Mouse (Mus musculus): Measurements from ENCODE around the gene Txndc15. TPM values are rescaled to one million over a fixed set of nuclear protein-coding genes. Genes with fewer than 3 reads are reported as not detected.

The Txndc15 gene
- 132 and 144 TPM in 2 replicates for polyA plus RNA-seq (2015; fragmentation: Nextera tagmentation; extraction: Ambion mirVana)

- Histone ChIP-seq H3K9me3 (no peaks in the 10 kb centered on the region), H3K4me2 (peak within 1 kb of the TSS; percentile 73), H3K4me1 (replicated peaks) (peaks cover 33% of the 10 kb centered on the region), H3K9ac (peak within 1 kb of the TSS; percentile 96), H3K4me3 (peak within 1 kb of the TSS; percentile 93), H3K27me3 (no peaks in the 10 kb centered on the region), H3K36me3 (peaks cover 22% of the 10 kb centered on the region), H3K27ac (replicated peaks) (peak within 1 kb of the TSS; percentile 98)
- WGBS = under 1% methylated on average over 63 of the region's 63 CpGs
- peak; percentile 95 for ATAC-seq (ENCODE audit: low read depth)
Measured at GRCm38 (mm10) chr13:55714501-55715166, at the start of gene Txndc15. Gene Txndc15, plus strand, starts transcription at chr13:55714650.

GRCm38 (mm10) chr13:55668550-55668949 lies 45.9 kb upstream of the Txndc15 start:
- Histone ChIP-seq H3K27ac (replicated peaks) (no peak overlapping the region), H3K4me1 (replicated peaks) (no peaks in the 10 kb centered on the region), H3K36me3 (peaks cover 94% of the 10 kb centered on the region), H3K9me3 (no peaks in the 10 kb centered on the region), H3K4me2 (no peak overlapping the region), H3K4me3 (no peak overlapping the region), H3K27me3 (no peaks in the 10 kb centered on the region), H3K9ac (no peak overlapping the region)
- WGBS = 85% methylated on average over 6 of the region's 6 CpGs
- ATAC-seq (ENCODE audit: low read depth) = no peak

- no peak for ATAC-seq (ENCODE audit: low read depth)
- Histone ChIP-seq H3K4me1 (replicated peaks) (no peaks in the 10 kb centered on the region), H3K27me3 (no peaks in the 10 kb centered on the region), H3K9ac (no peak overlapping the region), H3K4me2 (no peak overlapping the region), H3K36me3 (peaks cover 91% of the 10 kb centered on the region), H3K4me3 (no peak overlapping the region), H3K27ac (replicated peaks) (no peak overlapping the region), H3K9me3 (no peaks in the 10 kb centered on the region)
- 95% methylated on average over 6 of the region's 6 CpGs for WGBS
Measured at GRCm38 (mm10) chr13:55672711-55673110, 41.7 kb upstream of the Txndc15 start.

GRCm38 (mm10) chr13:55677364-55677763 lies 37.1 kb upstream of the Txndc15 start:
- H3K9ac ChIP-seq = no peak overlapping the region
- H3K4me3 ChIP-seq = no peak overlapping the region
- no peak for ATAC-seq (ENCODE audit: low read depth)
- no peaks in the 10 kb centered on the region for H3K9me3 ChIP-seq
- H3K4me2 ChIP-seq = no peak overlapping the region
- H3K27ac ChIP-seq (replicated peaks) = no peak overlapping the region
- 80% methylated on average over 8 of the region's 8 CpGs for WGBS
- H3K27me3 ChIP-seq = no peaks in the 10 kb centered on the region
- peaks cover 93% of the 10 kb centered on the region for H3K36me3 ChIP-seq
- H3K4me1 ChIP-seq (replicated peaks) = no peaks in the 10 kb centered on the region

GRCm38 (mm10) chr13:55682201-55682600 lies 32.2 kb upstream of the Txndc15 start:
- Histone ChIP-seq H3K27ac (replicated peaks) (no peak overlapping the region), H3K4me2 (no peak overlapping the region), H3K36me3 (peaks cover 50% of the 10 kb centered on the region), H3K9ac (no peak overlapping the region), H3K9me3 (no peaks in the 10 kb centered on the region), H3K4me1 (replicated peaks) (no peaks in the 10 kb centered on the region; the same call in 1 of the 2 replicates), H3K4me3 (no peak overlapping the region), H3K27me3 (no peaks in the 10 kb centered on the region)
- WGBS = 91% methylated on average over 9 of the region's 9 CpGs
- ATAC-seq (ENCODE audit: low read depth) = no peak

- H3K4me1 ChIP-seq (replicated peaks) = peaks cover 12% of the 10 kb centered on the region
- no peak overlapping the region for H3K27ac ChIP-seq (replicated peaks)
- no peaks in the 10 kb centered on the region for H3K9me3 ChIP-seq
- no peak overlapping the region for H3K4me2 ChIP-seq
- H3K36me3 ChIP-seq = peaks cover 37% of the 10 kb centered on the region
- no peak overlapping the region for H3K4me3 ChIP-seq
- 92% methylated on average over 3 of the region's 3 CpGs for WGBS
- ATAC-seq (ENCODE audit: low read depth) = no peak
- no peak overlapping the region for H3K9ac ChIP-seq
- no peaks in the 10 kb centered on the region for H3K27me3 ChIP-seq
Measured at GRCm38 (mm10) chr13:55683581-55683980, 30.9 kb upstream of the Txndc15 start.

GRCm38 (mm10) chr13:55686107-55686633 lies 28.3 kb upstream of the Txndc15 start:
- H3K27ac ChIP-seq (replicated peaks) = peak overlapping the region; percentile 75
- ATAC-seq (ENCODE audit: low read depth) = peak; percentile 83
- 61% methylated on average over 9 of the region's 9 CpGs for WGBS
- no peaks in the 10 kb centered on the region for H3K27me3 ChIP-seq
- no peak overlapping the region for H3K4me2 ChIP-seq
- H3K4me1 ChIP-seq (replicated peaks) = peaks cover 12% of the 10 kb centered on the region
- H3K4me3 ChIP-seq = no peak overlapping the region
- no peaks in the 10 kb centered on the region for H3K9me3 ChIP-seq
- peak overlapping the region; percentile 56 for H3K9ac ChIP-seq
- H3K36me3 ChIP-seq = peaks cover 13% of the 10 kb centered on the region

GRCm38 (mm10) chr13:55687927-55688602 lies 26.4 kb upstream of the Txndc15 start:
- Histone ChIP-seq H3K27ac (replicated peaks) (peak overlapping the region; percentile 38), H3K4me2 (no peak overlapping the region), H3K4me3 (no peak overlapping the region), H3K4me1 (replicated peaks) (peaks cover 12% of the 10 kb centered on the region), H3K27me3 (no peaks in the 10 kb centered on the region), H3K9ac (no peak overlapping the region), H3K9me3 (no peaks in the 10 kb centered on the region), H3K36me3 (no peaks in the 10 kb centered on the region)
- 9% methylated on average over 4 of the region's 4 CpGs for WGBS
- ATAC-seq (ENCODE audit: low read depth) = no peak

GRCm38 (mm10) chr13:55692535-55693242 lies 21.8 kb upstream of the Txndc15 start, which contains the start of gene B230219D22Rik:
Gene B230219D22Rik, plus strand, starts transcription at chr13:55693124.
- peak within 1 kb of the TSS; percentile 100 for H3K9ac ChIP-seq
- H3K27me3 ChIP-seq = no peaks in the 10 kb centered on the region
- no peaks in the 10 kb centered on the region for H3K9me3 ChIP-seq
- no peaks in the 10 kb centered on the region; the same call in 1 of the 2 replicates for H3K36me3 ChIP-seq
- peaks cover 36% of the 10 kb centered on the region for H3K4me1 ChIP-seq (replicated peaks)
- H3K4me3 ChIP-seq = peak within 1 kb of the TSS; percentile 96
- peak within 1 kb of the TSS; percentile 72 for H3K4me2 ChIP-seq
- peak within 1 kb of the TSS; percentile 99 for H3K27ac ChIP-seq (replicated peaks)
- 3% methylated on average over 49 of the region's 51 CpGs for WGBS
- ATAC-seq (ENCODE audit: low read depth) = peak; percentile 97

- no peaks in the 10 kb centered on the region; the same call in 1 of the 2 replicates for H3K36me3 ChIP-seq
- H3K4me3 ChIP-seq = peak overlapping the region; percentile 96
- peak; percentile 80 for ATAC-seq (ENCODE audit: low read depth)
- peak overlapping the region; percentile 100 for H3K9ac ChIP-seq
- H3K4me2 ChIP-seq = peak overlapping the region; percentile 72
- H3K4me1 ChIP-seq (replicated peaks) = peaks cover 30% of the 10 kb centered on the region
- H3K27me3 ChIP-seq = no peaks in the 10 kb centered on the region
- H3K9me3 ChIP-seq = no peaks in the 10 kb centered on the region
- H3K27ac ChIP-seq (replicated peaks) = peak overlapping the region; percentile 99
- WGBS = under 1% methylated on average over 68 of the region's 70 CpGs
Measured at GRCm38 (mm10) chr13:55693243-55693721, 21.2 kb upstream of the Txndc15 start.

GRCm38 (mm10) chr13:55694110-55694509 lies 20.3 kb upstream of the Txndc15 start:
- Histone ChIP-seq H3K36me3 (peaks cover 6% of the 10 kb centered on the region), H3K27me3 (no peaks in the 10 kb centered on the region), H3K4me2 (peak overlapping the region; percentile 72), H3K4me1 (replicated peaks) (peaks cover 29% of the 10 kb centered on the region), H3K9ac (peak overlapping the region; percentile 100), H3K4me3 (peak overlapping the region; percentile 96), H3K27ac (replicated peaks) (peak overlapping the region; percentile 99; the same call in 1 of the 2 replicates), H3K9me3 (no peaks in the 10 kb centered on the region)
- 22% methylated on average over 8 of the region's 8 CpGs for WGBS
- no peak for ATAC-seq (ENCODE audit: low read depth)

Data from neural tube, embryonic 13.5 days (tissue).